Mouse (Mus musculus) stomach, postnatal 0 days (tissue): ENCODE data around the gene Tmem199.

Experiments used
- CTCF ChIP-seq: IDR thresholded peaks from 2 replicates; pipeline ENCODE4 v1.5.1; 2016; ENCODE audit warnings: antibody characterized with exemption, low read depth, mild to moderate bottlenecking, moderate library complexity
- EP300 ChIP-seq: optimal IDR thresholded peaks from 2 replicates; pipeline ENCODE3; 2016; ENCODE audit warnings: antibody characterized with exemption

DNA sequence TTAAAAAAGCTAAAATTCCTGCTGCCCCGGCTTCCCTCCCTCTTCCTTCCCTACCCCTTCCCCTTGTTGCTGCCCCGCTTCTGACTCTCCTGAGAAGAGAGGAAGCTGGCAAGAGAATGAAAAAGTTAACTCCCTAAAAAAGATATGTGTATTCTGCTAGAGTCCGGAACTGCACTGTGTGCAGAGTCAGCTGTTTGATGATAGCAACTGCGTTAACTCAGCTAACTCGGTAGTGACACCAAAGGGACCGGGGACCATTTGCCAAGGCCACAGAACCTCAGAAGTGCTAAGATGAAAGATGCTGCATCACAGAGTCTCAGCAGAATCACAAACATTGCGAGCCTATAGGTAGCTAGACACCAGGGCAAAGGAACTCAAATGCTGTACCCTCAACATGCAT, 44.5 kb downstream of the Tmem199 start:
- TF ChIP-seq CTCF (no peak), EP300 (no peak)
